Mouse (Mus musculus) limb, embryonic 12.5 days (tissue): ENCODE results near the gene Ptprg. TPM values are rescaled to one million over a fixed set of nuclear protein-coding genes. Genes with fewer than 3 reads are reported as not detected.
A peak's percentile ranks its signal among the peaks of the same experiment; 100 is the strongest.

ENCODE experiments used
- ATAC-seq: fragments of 200-750 bp; cut with Nextera tagmentation; 2 replicates; pipeline ENCODE4 v1.8.0; 2017; ENCODE audit warnings: low read depth, moderate TSS enrichment; ENCODE audit not compliant: insufficient number of reproducible peaks, insufficient read depth, low FRiP score, low TSS enrichment
- H3K27ac ChIP-seq: fragments of 300-500 bp; sonication (generic); 2 replicates; pipeline ENCODE4 v1.5.1; 2016; ENCODE audit warnings: mild to moderate bottlenecking, moderate library complexity
- H3K27me3 ChIP-seq: fragments of 300-500 bp; sonication (generic); 2 replicates; pipeline ENCODE4 v1.6.1; 2016; ENCODE audit warnings: mild to moderate bottlenecking, moderate library complexity
- H3K36me3 ChIP-seq: fragments of 300-500 bp; sonication (generic); 2 replicates; pipeline ENCODE4 v1.6.1; 2016; ENCODE audit warnings: mild to moderate bottlenecking, moderate library complexity
- H3K4me1 ChIP-seq: fragments of 300-500 bp; sonication (generic); replicated peaks from 2 replicates; pipeline ENCODE4 v1.6.1; 2016
- H3K4me2 ChIP-seq: fragments of 300-500 bp; sonication (generic); 2 replicates; pipeline ENCODE4 v1.6.1; 2016; ENCODE audit warnings: mild to moderate bottlenecking, moderate library complexity
- H3K4me3 ChIP-seq: fragments of 300-500 bp; sonication (generic); replicated peaks from 2 replicates; pipeline ENCODE4 v1.5.1; 2016; ENCODE audit warnings: mild to moderate bottlenecking
- H3K9ac ChIP-seq: fragments of 300-500 bp; sonication (generic); replicated peaks from 2 replicates; pipeline ENCODE4 v1.6.1; 2016; ENCODE audit warnings: mild to moderate bottlenecking, moderate library complexity
- H3K9me3 ChIP-seq: fragments of 300-500 bp; sonication (generic); 2 replicates; pipeline ENCODE4 v1.6.1; 2016; ENCODE audit warnings: mild to moderate bottlenecking, moderate library complexity
- WGBS: fragments of 180-500 bp; shearing (Covaris S2); methylation state at CpG from one replicate; pipeline ENCODE4 v1.1.7; 2016; 5-methylcytosine and 5-hydroxymethylcytosine counted together
- polyA plus RNA-seq: library from polyadenylated mRNA; unstranded; fragments of >200 nt; fragmentation: Nextera tagmentation; extraction: Ambion mirVana; gene quantifications from 2 replicates; pipeline ENCODE4 v1.2.1, GENCODE M21; 2016

The Ptprg gene
- polyA plus RNA-seq, 1 experiment from 2014 or later, result 37.5 TPM

GRCm38 (mm10) chr14:11619606-11620005 is 66.3 kb downstream of the Ptprg start:
- Histone ChIP-seq H3K36me3 (no peaks in the 10 kb centered on the region), H3K27me3 (no peaks in the 10 kb centered on the region), H3K9ac (no peak overlapping the region), H3K4me1 (peaks cover 61% of the 10 kb centered on the region), H3K9me3 (no peaks in the 10 kb centered on the region), H3K4me2 (no peak overlapping the region), H3K4me3 (no peak overlapping the region), H3K27ac (no peak overlapping the region)
- WGBS, result 57% methylated on average over 7 of the region's 7 CpGs
- no peak for ATAC-seq

GRCm38 (mm10) chr14:11620314-11620713 is 67.0 kb downstream of the Ptprg start:
- WGBS, result 46% methylated on average over 6 of the region's 6 CpGs
- Histone ChIP-seq H3K36me3 (no peaks in the 10 kb centered on the region), H3K4me2 (no peak overlapping the region), H3K4me1 (peaks cover 61% of the 10 kb centered on the region), H3K9me3 (no peaks in the 10 kb centered on the region), H3K4me3 (no peak overlapping the region), H3K9ac (no peak overlapping the region; the same call in 1 of the 2 replicates), H3K27me3 (no peaks in the 10 kb centered on the region), H3K27ac (no peak overlapping the region)
- no peak for ATAC-seq

- Histone ChIP-seq H3K4me3 (no peak overlapping the region), H3K27ac (peak overlapping the region; percentile 70), H3K9ac (no peak overlapping the region), H3K4me1 (peaks cover 57% of the 10 kb centered on the region), H3K4me2 (peak overlapping the region; percentile 35), H3K9me3 (no peaks in the 10 kb centered on the region), H3K36me3 (no peaks in the 10 kb centered on the region), H3K27me3 (no peaks in the 10 kb centered on the region)
- peak; percentile 45 for ATAC-seq
- 7% methylated on average over 10 of the region's 10 CpGs for WGBS
These were observed 67.7 kb downstream of the Ptprg start for GRCm38 (mm10) chr14:11620962-11621568.

GRCm38 (mm10) chr14:11623576-11623975 is 70.2 kb downstream of the Ptprg start:
- no peak overlapping the region for H3K4me3 ChIP-seq
- ATAC-seq, result no peak
- 74% methylated on average over 4 of the region's 4 CpGs for WGBS
- no peaks in the 10 kb centered on the region for H3K36me3 ChIP-seq
- H3K9ac ChIP-seq, result no peak overlapping the region
- no peak overlapping the region for H3K4me2 ChIP-seq
- H3K27me3 ChIP-seq, result no peaks in the 10 kb centered on the region
- H3K4me1 ChIP-seq, result peaks cover 42% of the 10 kb centered on the region
- H3K9me3 ChIP-seq, result no peaks in the 10 kb centered on the region
- no peak overlapping the region for H3K27ac ChIP-seq

- Histone ChIP-seq H3K9me3 (no peaks in the 10 kb centered on the region), H3K27me3 (no peaks in the 10 kb centered on the region), H3K9ac (no peak overlapping the region), H3K27ac (no peak overlapping the region), H3K4me3 (no peak overlapping the region), H3K4me1 (peaks cover 16% of the 10 kb centered on the region), H3K36me3 (no peaks in the 10 kb centered on the region), H3K4me2 (no peak overlapping the region)
- ATAC-seq, result no peak
- 62% methylated on average over 2 of the region's 2 CpGs for WGBS
These were observed 77.4 kb downstream of the Ptprg start for GRCm38 (mm10) chr14:11630736-11631135.

- Histone ChIP-seq H3K9ac (no peak overlapping the region), H3K27ac (no peak overlapping the region), H3K36me3 (no peaks in the 10 kb centered on the region), H3K27me3 (no peaks in the 10 kb centered on the region), H3K4me3 (no peak overlapping the region), H3K9me3 (no peaks in the 10 kb centered on the region), H3K4me2 (no peak overlapping the region), H3K4me1 (peaks cover 16% of the 10 kb centered on the region)
- no peak for ATAC-seq
- 91% methylated on average over 4 of the region's 4 CpGs for WGBS
These were observed 78.2 kb downstream of the Ptprg start for GRCm38 (mm10) chr14:11631505-11631904.

GRCm38 (mm10) chr14:11637673-11638072 is 84.3 kb downstream of the Ptprg start:
- Histone ChIP-seq H3K36me3 (no peaks in the 10 kb centered on the region), H3K4me3 (no peak overlapping the region), H3K9me3 (no peaks in the 10 kb centered on the region), H3K27ac (no peak overlapping the region), H3K4me2 (no peak overlapping the region), H3K9ac (no peak overlapping the region), H3K27me3 (no peaks in the 10 kb centered on the region), H3K4me1 (peaks cover 9% of the 10 kb centered on the region; the same call in 1 of the 2 replicates)
- ATAC-seq, result no peak
- WGBS, result 89% methylated on average over 7 of the region's 7 CpGs

- WGBS, result 89% methylated on average over 5 of the region's 5 CpGs
- Histone ChIP-seq H3K36me3 (no peaks in the 10 kb centered on the region), H3K9me3 (no peaks in the 10 kb centered on the region), H3K27ac (no peak overlapping the region), H3K4me2 (no peak overlapping the region), H3K9ac (no peak overlapping the region), H3K27me3 (no peaks in the 10 kb centered on the region), H3K4me3 (no peak overlapping the region), H3K4me1 (peaks cover 13% of the 10 kb centered on the region)
- no peak for ATAC-seq
These were observed 86.0 kb downstream of the Ptprg start for GRCm38 (mm10) chr14:11639366-11639765.

GRCm38 (mm10) chr14:11640372-11640771 is 87.0 kb downstream of the Ptprg start:
- no peak overlapping the region for H3K4me2 ChIP-seq
- no peak overlapping the region for H3K9ac ChIP-seq
- no peak overlapping the region for H3K4me3 ChIP-seq
- ATAC-seq, result no peak
- H3K27me3 ChIP-seq, result no peaks in the 10 kb centered on the region
- H3K27ac ChIP-seq, result no peak overlapping the region
- H3K36me3 ChIP-seq, result no peaks in the 10 kb centered on the region
- peaks cover 13% of the 10 kb centered on the region for H3K4me1 ChIP-seq
- H3K9me3 ChIP-seq, result no peaks in the 10 kb centered on the region

- H3K9me3 ChIP-seq, result no peaks in the 10 kb centered on the region
- no peak overlapping the region for H3K4me3 ChIP-seq
- no peak for ATAC-seq
- no peaks in the 10 kb centered on the region for H3K36me3 ChIP-seq
- H3K4me2 ChIP-seq, result no peak overlapping the region
- peaks cover 13% of the 10 kb centered on the region for H3K4me1 ChIP-seq
- H3K27me3 ChIP-seq, result no peaks in the 10 kb centered on the region
- H3K9ac ChIP-seq, result no peak overlapping the region
- WGBS, result 81% methylated on average over 3 of the region's 3 CpGs
- H3K27ac ChIP-seq, result no peak overlapping the region
These were observed 87.7 kb downstream of the Ptprg start for GRCm38 (mm10) chr14:11640996-11641395.

- no peak overlapping the region for H3K4me2 ChIP-seq
- 100% methylated on average over 1 of the region's 1 CpGs for WGBS
- H3K9ac ChIP-seq, result no peak overlapping the region
- no peaks in the 10 kb centered on the region for H3K27me3 ChIP-seq
- H3K27ac ChIP-seq, result no peak overlapping the region
- no peaks in the 10 kb centered on the region for H3K36me3 ChIP-seq
- H3K9me3 ChIP-seq, result no peaks in the 10 kb centered on the region
- H3K4me3 ChIP-seq, result no peak overlapping the region
- H3K4me1 ChIP-seq, result peaks cover 13% of the 10 kb centered on the region
- no peak for ATAC-seq
These were observed 89.6 kb downstream of the Ptprg start for GRCm38 (mm10) chr14:11642977-11643376.

- Histone ChIP-seq H3K36me3 (no peaks in the 10 kb centered on the region), H3K4me1 (0 out of 2 replicates have a peak, but pooled peaks cover 6% of the 10 kb centered on the region), H3K9me3 (no peaks in the 10 kb centered on the region), H3K4me2 (no peak overlapping the region), H3K27ac (no peak overlapping the region), H3K27me3 (0 out of 2 replicates have a peak, but pooled peaks cover 4% of the 10 kb centered on the region), H3K9ac (no peak overlapping the region), H3K4me3 (no peak overlapping the region)
- 61% methylated on average over 6 of the region's 6 CpGs for WGBS
- no peak for ATAC-seq
These were observed 104.0 kb downstream of the Ptprg start for GRCm38 (mm10) chr14:11657374-11657773.
